Mouse (Mus musculus) mesoderm, embryonic 11.5 days (tissue): ENCODE data around the gene Slc38a10.
A peak's percentile ranks its signal among the peaks of the same experiment; 100 is the strongest.

Source experiments
- DNase-seq: peaks from one replicate; pipeline ENCODE4 v3.0.0-alpha.2; 2012; ENCODE audit warnings: low read depth, low spot score

The Slc38a10 gene

GRCm38 (mm10) chr11:120139309-120139731 lies 11.8 kb downstream of the Slc38a10 start:
- no peak for DNase-seq

- DNase-seq = no peak
Measured at GRCm38 (mm10) chr11:120137625-120138004, 13.5 kb downstream of the Slc38a10 start.

GRCm38 (mm10) chr11:120136796-120137624 lies 14.1 kb downstream of the Slc38a10 start:
- no peak for DNase-seq

GRCm38 (mm10) chr11:120136195-120136594 lies 15.0 kb downstream of the Slc38a10 start:
- DNase-seq = no peak

- no peak for DNase-seq
Measured at GRCm38 (mm10) chr11:120134847-120135530, 16.2 kb downstream of the Slc38a10 start.

GRCm38 (mm10) chr11:120134148-120134547 lies 17.0 kb downstream of the Slc38a10 start:
- DNase-seq = no peak

GRCm38 (mm10) chr11:120129281-120129680 lies 21.9 kb downstream of the Slc38a10 start:
- DNase-seq = no peak

- DNase-seq = no peak
Measured at GRCm38 (mm10) chr11:120126845-120127244, 24.3 kb downstream of the Slc38a10 start.

GRCm38 (mm10) chr11:120122126-120122525 lies 29.0 kb downstream of the Slc38a10 start:
- DNase-seq = no peak

GRCm38 (mm10) chr11:120120642-120121420 lies 30.3 kb downstream of the Slc38a10 start:
- DNase-seq = peak; percentile 65

GRCm38 (mm10) chr11:120119936-120120541 lies 31.1 kb downstream of the Slc38a10 start:
- DNase-seq = no peak

GRCm38 (mm10) chr11:120119108-120119507 lies 32.0 kb downstream of the Slc38a10 start:
- DNase-seq = no peak

- no peak for DNase-seq
Measured at GRCm38 (mm10) chr11:120117626-120118025, 33.5 kb downstream of the Slc38a10 start.

GRCm38 (mm10) chr11:120114488-120115215 lies 36.5 kb downstream of the Slc38a10 start:
- peak; percentile 39 for DNase-seq

GRCm38 (mm10) chr11:120112136-120112535 lies 39.0 kb downstream of the Slc38a10 start:
- DNase-seq = no peak

GRCm38 (mm10) chr11:120111033-120111432 lies 40.1 kb downstream of the Slc38a10 start:
- DNase-seq = peak; percentile 81

- DNase-seq = peak; percentile 30
Measured at GRCm38 (mm10) chr11:120110554-120110953, 40.6 kb downstream of the Slc38a10 start.

GRCm38 (mm10) chr11:120109558-120110210 lies 41.5 kb downstream of the Slc38a10 start:
- no peak for DNase-seq

- DNase-seq = no peak
Measured at GRCm38 (mm10) chr11:120107796-120108195, 43.4 kb downstream of the Slc38a10 start.

- no peak for DNase-seq
Measured at GRCm38 (mm10) chr11:120107026-120107425, 44.1 kb downstream of the Slc38a10 start.
